Mouse (Mus musculus) spleen, embryonic (tissue): ENCODE data around the gene Trip12.

Experiments used
- CTCF ChIA-PET: fragments of 350-600 bp; sonication (Branson Sonifier 250); formaldehyde crosslinking; loops from one replicate; lab custom pipeline; 2022; lab: Charles Lee

The Trip12 gene

DNA sequence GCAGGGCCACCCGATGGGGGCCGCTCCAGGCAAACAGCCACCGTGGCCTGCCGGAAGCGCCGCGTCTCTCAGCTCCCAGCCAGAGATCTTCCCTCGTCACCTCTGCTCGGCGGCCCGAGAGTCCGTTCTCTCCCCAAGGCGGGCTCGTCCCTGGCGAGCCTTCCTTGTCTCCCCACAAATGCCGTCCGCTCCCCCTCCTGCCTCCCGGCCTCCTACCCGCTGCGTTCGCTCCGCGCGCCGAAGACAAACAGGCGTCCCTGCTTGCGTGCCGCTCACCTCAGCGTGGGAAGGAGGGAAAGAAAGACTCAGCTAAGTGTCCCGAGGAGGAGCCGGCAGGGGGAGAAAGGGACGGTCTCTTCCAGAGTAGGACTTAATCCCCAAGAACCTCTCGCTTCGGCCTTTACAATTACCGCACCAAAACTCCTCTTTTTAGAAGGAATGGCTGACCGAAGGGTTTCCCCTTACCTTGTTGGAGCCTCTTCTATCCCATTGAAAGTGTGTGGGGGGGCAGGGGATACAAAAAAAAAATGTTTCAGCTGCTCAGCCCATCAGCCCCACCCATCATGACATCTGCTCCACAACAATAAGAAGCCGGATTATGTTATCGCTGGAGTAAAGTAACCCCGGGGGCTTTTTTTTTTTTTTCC is at the start of gene Trip12:
TSS of gene Trip12 (minus strand) at position 499 of the 647 bp plus-strand sequence.
- CTCF ChIA-PET, result no interaction called here

- CTCF ChIA-PET, result no interaction called here
Observed at GRCm38 (mm10) chr1:84890005-84890393, 49.7 kb upstream of the Trip12 start.

DNA sequence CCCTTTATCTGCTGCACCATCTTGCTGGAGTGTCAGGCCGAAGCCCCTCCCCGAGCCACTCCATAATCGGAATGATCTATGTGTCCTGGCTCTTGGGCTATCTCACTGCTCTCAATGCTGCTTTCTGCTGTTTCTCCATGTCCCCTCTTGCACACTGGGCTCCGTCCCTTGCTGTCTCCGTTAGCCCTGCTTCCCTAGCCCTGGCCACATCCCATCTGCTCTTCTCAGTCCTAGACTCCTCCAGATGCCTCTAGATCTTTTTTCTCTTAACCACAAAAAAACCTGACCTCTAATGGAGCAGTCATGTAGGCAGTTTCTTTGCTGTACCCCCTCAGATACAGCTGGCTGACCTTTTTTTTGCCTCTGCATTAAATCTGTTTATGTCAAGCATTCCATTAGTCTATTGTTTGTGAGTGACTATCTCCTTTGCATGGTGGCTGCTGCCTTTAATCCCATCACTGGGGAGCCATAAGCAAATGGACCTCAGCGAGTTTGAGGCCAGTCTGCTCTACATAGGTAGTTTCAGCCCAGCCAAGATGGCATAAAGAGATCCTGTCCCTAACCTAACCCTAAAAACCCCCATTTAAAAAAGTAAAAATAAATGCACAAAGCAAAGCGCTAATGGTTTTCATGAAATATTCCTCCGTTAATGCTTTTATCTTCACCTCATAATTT is 49.2 kb upstream of the Trip12 start:
- CTCF ChIA-PET, result no interaction called here

DNA sequence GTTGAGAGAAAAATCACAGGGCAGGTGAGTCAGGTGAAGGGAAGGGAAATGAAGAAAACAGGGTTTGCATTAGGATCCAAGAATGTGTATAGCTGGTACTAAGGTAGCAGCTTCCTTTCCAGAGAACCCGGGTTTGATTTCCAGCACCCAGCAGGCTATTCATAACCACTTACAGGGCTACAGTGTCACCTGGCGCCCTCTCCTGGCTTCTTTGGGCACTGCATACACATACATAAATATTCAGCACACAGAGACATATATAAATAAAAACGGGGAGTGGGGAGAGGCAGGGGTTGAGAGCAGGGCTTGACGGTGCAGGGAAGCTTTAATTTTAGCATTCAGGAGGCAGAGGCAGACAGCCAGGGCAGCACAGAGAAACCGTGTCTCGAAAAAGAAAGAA is 45.6 kb upstream of the Trip12 start:
- CTCF ChIA-PET, result no interaction called here

- CTCF ChIA-PET, result no interaction called here
Observed at GRCm38 (mm10) chr1:84885174-84885573, 44.9 kb upstream of the Trip12 start.

DNA sequence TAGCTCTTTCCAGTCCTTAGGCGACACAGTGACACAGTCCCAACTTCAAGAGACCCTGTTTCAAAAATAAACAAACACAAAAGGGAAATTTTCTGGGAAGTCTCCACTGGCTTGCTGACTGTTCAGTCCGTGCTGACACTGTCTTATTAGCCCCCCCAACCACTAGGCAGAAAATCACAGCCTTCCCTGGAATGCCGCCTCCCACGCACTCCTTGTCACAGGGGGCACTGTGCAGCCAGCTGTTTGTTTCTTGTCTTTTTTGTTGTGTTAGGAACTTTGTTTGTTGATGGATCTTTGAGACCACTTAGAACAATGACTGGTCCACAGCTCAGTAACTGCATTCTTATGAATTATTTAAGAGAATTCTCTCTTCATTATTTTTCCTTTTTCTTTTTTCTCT is 43.6 kb upstream of the Trip12 start:
- CTCF ChIA-PET, result no interaction called here

- CTCF ChIA-PET, result no interaction called here
Observed at GRCm38 (mm10) chr1:84882937-84883336, 42.6 kb upstream of the Trip12 start.

GRCm38 (mm10) chr1:84882066-84882532 is 41.8 kb upstream of the Trip12 start:
- CTCF ChIA-PET, result no interaction called here

- CTCF ChIA-PET, result no interaction called here
Observed at GRCm38 (mm10) chr1:84881248-84882065, 41.1 kb upstream of the Trip12 start.

DNA sequence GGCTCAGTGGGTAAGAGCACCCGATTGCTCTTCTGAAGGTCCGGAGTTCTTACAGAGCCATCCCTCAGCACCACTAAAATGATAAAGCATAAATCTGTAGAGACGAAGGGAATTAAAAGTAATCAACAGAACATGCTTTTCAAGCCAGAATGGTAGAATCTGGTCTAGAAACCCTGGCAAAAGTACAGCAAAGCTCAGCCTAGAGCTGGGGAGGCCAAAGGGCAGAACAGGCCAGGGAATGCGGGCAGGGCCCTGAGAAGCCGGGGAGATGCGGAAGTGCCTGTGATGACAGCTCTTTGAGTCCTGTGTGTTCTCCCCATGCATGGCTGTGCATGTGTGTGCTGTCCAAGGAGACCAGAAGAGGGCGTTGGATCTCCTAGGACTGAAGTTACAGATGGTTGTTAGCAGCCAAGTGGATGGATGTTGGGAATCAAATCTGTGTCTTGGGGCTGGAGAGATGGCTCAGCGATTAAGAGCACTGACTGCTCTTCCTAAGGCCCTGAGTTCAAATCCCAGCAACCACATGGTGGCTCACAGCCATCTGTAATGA is 39.3 kb upstream of the Trip12 start:
- CTCF ChIA-PET, result no interaction called here

- CTCF ChIA-PET, result no interaction called here
Observed at GRCm38 (mm10) chr1:84877590-84877989, 37.3 kb upstream of the Trip12 start.

DNA sequence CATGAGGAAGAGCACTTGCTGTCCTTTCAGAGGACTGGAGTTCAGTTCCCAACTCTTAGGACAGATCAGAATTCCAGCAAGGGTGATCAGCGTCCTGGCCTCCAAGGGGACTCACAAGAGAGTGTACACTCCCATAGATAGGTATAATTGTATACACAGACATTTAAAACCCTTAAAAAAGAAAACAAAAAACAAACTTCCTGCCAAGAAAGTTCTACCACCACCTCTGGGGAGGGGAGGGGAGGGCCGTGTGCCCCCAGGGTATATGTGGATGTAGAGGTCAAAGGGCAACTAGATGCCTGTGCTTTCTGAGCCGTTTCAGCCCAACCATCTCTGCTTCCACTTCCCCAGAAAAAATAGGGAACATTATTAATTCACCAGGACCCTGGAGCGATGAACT is 32.6 kb upstream of the Trip12 start:
- CTCF ChIA-PET, result no interaction called here

- CTCF ChIA-PET, result no interaction called here
Observed at GRCm38 (mm10) chr1:84872105-84872504, 31.8 kb upstream of the Trip12 start.

GRCm38 (mm10) chr1:84871131-84871530 is 30.8 kb upstream of the Trip12 start:
- CTCF ChIA-PET, result no interaction called here

GRCm38 (mm10) chr1:84869498-84869897 is 29.2 kb upstream of the Trip12 start:
- CTCF ChIA-PET, result no interaction called here

GRCm38 (mm10) chr1:84868841-84869240 is 28.5 kb upstream of the Trip12 start:
- CTCF ChIA-PET, result no interaction called here

GRCm38 (mm10) chr1:84868311-84868710 is 28.0 kb upstream of the Trip12 start:
- CTCF ChIA-PET, result no interaction called here

DNA sequence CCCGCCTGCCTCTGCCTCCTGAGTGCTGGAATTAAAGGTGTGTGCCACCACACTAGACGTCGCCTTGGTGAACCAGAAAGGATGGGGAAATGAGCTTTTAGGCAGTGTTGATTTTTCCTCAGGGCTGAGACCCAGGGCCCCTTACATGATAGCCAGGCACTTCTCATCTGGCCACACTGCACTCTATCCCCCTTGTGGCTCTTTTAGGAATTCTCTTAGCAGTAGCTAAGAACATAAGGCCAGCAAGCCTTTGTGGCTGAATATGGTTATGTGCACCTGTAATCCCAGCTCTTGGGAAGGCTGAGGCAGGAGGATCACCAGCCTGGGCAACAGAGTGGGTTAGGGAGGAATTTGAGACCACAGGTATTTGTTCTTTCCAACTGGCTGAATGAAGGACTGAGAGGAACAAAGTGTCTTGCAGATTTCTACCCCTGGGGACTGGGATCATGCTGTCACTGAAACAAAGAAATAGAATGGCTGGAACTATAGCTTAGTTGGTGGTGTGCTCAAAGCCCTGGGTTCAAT is 26.5 kb upstream of the Trip12 start:
- CTCF ChIA-PET, result no interaction called here

GRCm38 (mm10) chr1:84866231-84866630 is 25.9 kb upstream of the Trip12 start:
- CTCF ChIA-PET, result no interaction called here

GRCm38 (mm10) chr1:84864645-84865044 is 24.3 kb upstream of the Trip12 start:
- CTCF ChIA-PET, result no interaction called here

- CTCF ChIA-PET, result no interaction called here
Observed at GRCm38 (mm10) chr1:84861255-84861630, 20.9 kb upstream of the Trip12 start.
